Mouse (Mus musculus) heart, embryonic 13.5 days (tissue): Measurements from ENCODE around the gene Gm10972. TPM values are rescaled to one million over a fixed set of nuclear protein-coding genes. Genes with fewer than 3 reads are reported as not detected.
A peak's percentile ranks its signal among the peaks of the same experiment; 100 is the strongest.
"Not testable (repeated sequence)": the region's sequence is repeated elsewhere in the genome, so short reads cannot be mapped to it uniquely, and the experiment has no call there.

Source experiments
- ATAC-seq: fragments of 200-750 bp; cut with Nextera tagmentation; 2 replicates; pipeline ENCODE4 v1.8.0; 2017; ENCODE audit warnings: moderate TSS enrichment; ENCODE audit not compliant: insufficient number of reproducible peaks, low FRiP score, low TSS enrichment; ENCODE audit errors: extremely low read depth
- H3K27ac ChIP-seq: fragments of 300-500 bp; sonication (generic); replicated peaks from 2 replicates; pipeline ENCODE4 v1.5.1; 2015; ENCODE audit warnings: moderate library complexity, mild to moderate bottlenecking, inconsistent platforms
- H3K27me3 ChIP-seq: fragments of 300-500 bp; sonication (generic); replicated peaks from 2 replicates; pipeline ENCODE4 v1.6.1; 2015; ENCODE audit warnings: mild to moderate bottlenecking, inconsistent platforms
- H3K36me3 ChIP-seq: fragments of 300-500 bp; sonication (generic); 2 replicates; pipeline ENCODE4 v1.6.1; 2015; ENCODE audit warnings: mild to moderate bottlenecking, inconsistent platforms
- H3K4me1 ChIP-seq: fragments of 300-500 bp; sonication (generic); 2 replicates; pipeline ENCODE4 v1.6.1; 2015; ENCODE audit warnings: inconsistent platforms
- H3K4me2 ChIP-seq: fragments of 300-500 bp; sonication (generic); 2 replicates; pipeline ENCODE4 v1.6.1; 2015; ENCODE audit warnings: inconsistent platforms, mild to moderate bottlenecking, moderate library complexity
- H3K4me3 ChIP-seq: fragments of 300-500 bp; sonication (generic); 2 replicates; pipeline ENCODE4 v1.5.1; 2015; ENCODE audit warnings: moderate library complexity, mild to moderate bottlenecking, inconsistent platforms
- H3K9ac ChIP-seq: fragments of 300-500 bp; sonication (generic); 2 replicates; pipeline ENCODE4 v1.6.1; 2015; ENCODE audit warnings: inconsistent platforms, mild to moderate bottlenecking, moderate library complexity
- H3K9me3 ChIP-seq: fragments of 300-500 bp; sonication (generic); 2 replicates; pipeline ENCODE4 v1.6.1; 2016; ENCODE audit warnings: inconsistent platforms
- WGBS: fragments of 180-500 bp; shearing (Covaris S2); methylation state at CpG from one replicate; pipeline ENCODE4 v1.1.7; 2015; ENCODE audit warnings: mixed read lengths; 5-methylcytosine and 5-hydroxymethylcytosine counted together
- polyA plus RNA-seq: library from polyadenylated mRNA; unstranded; fragments of >200 nt; fragmentation: Nextera tagmentation; extraction: Ambion mirVana; gene quantifications from 2 replicates; pipeline ENCODE4 v1.2.1, GENCODE M21; 2015

Gm10972 gene
- polyA plus RNA-seq, 1 experiment from 2014 or later: not detected

DNA sequence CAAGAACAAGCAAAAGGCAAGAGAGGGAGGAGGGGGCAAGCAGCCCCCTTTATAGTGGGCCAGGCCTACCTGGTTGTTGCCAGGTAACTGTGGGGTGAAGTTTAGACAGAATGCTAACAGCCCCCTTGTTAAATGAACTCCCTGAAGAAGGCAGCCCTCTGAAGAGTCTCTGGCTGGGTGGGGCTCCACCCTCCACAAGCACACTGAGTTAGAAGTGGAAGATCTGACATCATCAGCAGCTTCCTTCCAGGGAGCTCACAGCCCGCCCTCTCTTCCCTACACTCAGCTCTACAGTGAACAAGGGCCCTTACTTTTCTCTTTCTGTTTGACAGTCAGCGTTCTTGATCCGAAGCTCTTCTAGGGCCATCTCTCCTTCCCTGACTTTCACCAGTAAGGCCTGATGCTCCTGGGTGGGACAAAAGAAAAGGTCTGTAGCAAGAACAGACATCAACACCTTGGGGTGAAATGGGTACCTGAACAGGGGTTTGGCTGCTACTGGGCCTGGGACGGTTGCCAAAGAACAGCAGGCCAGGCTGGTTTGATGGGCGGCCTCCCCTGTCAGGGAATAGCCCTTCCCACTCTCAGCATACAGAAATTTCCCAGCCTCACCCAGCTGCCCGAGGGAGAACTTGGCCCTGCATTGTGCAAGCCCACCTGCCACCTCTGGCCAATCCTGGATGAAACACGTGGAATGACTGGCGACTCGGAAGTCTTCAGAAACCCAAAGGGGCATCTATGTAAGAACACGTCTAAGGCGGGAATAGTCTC is 21.0 kb upstream of the Gm10972 start:
- H3K9me3 ChIP-seq: no peaks in the 10 kb centered on the region
- H3K4me1 ChIP-seq: peaks cover 36% of the 10 kb centered on the region
- peak overlapping the region; percentile 58 for H3K27ac ChIP-seq
- 58% methylated on average over 11 of the region's 11 CpGs for WGBS
- ATAC-seq: no peak
- H3K4me2 ChIP-seq: no peak overlapping the region
- no peaks in the 10 kb centered on the region for H3K27me3 ChIP-seq
- H3K9ac ChIP-seq: 0 out of 2 replicates have a peak overlapping the region, but pooled peaks have one; percentile 0
- H3K4me3 ChIP-seq: no peak overlapping the region
- 0 out of 2 replicates have a peak, but pooled peaks cover 2% of the 10 kb centered on the region for H3K36me3 ChIP-seq

DNA sequence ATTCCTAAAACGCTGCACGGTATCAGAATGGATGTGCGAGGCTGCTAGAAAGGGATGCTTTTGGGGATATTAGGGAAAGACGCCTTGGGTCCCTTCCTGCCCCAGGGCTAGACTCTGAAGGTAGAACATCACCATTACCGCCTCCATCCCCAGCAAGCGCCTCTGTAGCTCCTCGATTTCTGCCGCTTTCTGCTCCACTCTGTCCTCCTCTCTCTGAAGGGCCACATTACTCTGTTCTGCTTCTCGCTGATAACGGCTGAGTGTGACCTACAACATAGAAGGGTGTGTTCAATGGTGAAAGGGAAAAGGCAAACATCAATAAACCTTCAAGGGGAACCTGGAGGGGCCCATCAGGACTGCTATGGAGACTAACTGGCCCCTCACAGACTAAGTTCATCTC is 20.4 kb upstream of the Gm10972 start:
- no peak overlapping the region for H3K9ac ChIP-seq
- peak overlapping the region; percentile 58 for H3K27ac ChIP-seq
- 70% methylated on average over 10 of the region's 10 CpGs for WGBS
- no peak for ATAC-seq
- no peak overlapping the region for H3K4me2 ChIP-seq
- no peaks in the 10 kb centered on the region for H3K9me3 ChIP-seq
- H3K36me3 ChIP-seq: peaks cover 3% of the 10 kb centered on the region; the same call in 1 of the 2 replicates
- H3K4me1 ChIP-seq: peaks cover 36% of the 10 kb centered on the region
- H3K27me3 ChIP-seq: no peaks in the 10 kb centered on the region
- no peak overlapping the region for H3K4me3 ChIP-seq

DNA sequence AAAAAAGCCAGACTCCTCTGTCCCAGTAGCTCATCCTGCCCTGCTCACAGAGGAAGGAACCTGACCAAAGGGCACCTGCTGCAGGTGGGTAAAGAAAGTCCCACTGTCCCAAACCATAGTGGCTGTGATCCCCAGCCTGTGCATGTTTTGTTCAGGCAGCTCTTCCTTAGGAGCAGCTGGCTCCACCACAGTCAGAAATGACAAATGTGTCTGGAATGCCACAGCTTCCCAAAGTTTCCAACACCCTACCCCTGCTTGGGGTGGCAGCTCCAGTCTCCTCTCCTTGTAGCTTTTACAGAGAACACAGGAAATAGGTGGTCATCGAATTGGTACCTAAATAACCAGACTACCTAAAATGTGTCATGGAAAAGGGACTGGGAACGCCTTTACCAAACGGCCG is 18.6 kb upstream of the Gm10972 start:
- H3K27ac ChIP-seq: no peak overlapping the region
- 75% methylated on average over 4 of the region's 4 CpGs for WGBS

DNA sequence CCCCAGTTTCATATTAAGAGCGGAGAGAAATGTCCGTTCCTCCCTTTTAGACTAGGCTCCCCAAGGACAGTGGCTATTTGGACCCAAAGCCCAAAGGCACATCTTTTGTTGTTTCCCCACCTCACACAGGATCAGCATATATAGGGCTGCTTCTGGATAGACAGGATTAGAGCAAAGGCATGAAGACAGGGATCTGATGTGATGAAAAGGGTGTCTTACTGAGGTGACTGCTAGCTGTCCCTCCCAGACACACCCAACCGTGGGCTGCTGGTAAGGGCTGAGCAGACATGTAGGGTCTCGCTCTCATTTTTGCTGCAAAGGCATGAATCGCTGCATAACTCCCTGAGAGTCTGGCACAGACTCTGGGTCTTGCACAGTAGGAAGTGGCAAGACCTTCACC is 14.2 kb upstream of the Gm10972 start:
- no peak overlapping the region for H3K27ac ChIP-seq
- ATAC-seq: no peak
- peaks cover 6% of the 10 kb centered on the region; the same call in 1 of the 2 replicates for H3K36me3 ChIP-seq
- no peaks in the 10 kb centered on the region for H3K9me3 ChIP-seq
- H3K4me2 ChIP-seq: no peak overlapping the region
- H3K9ac ChIP-seq: no peak overlapping the region
- 91% methylated on average over 5 of the region's 5 CpGs for WGBS
- no peaks in the 10 kb centered on the region for H3K27me3 ChIP-seq
- H3K4me3 ChIP-seq: no peak overlapping the region
- H3K4me1 ChIP-seq: peaks cover 9% of the 10 kb centered on the region

More for the DNA sequence above, 18.6 kb upstream of the Gm10972 start:
- Histone ChIP-seq H3K36me3 (peaks cover 8% of the 10 kb centered on the region; the same call in 1 of the 2 replicates), H3K4me1 (peaks cover 36% of the 10 kb centered on the region), H3K4me3 (no peak overlapping the region), H3K4me2 (no peak overlapping the region), H3K27me3 (no peaks in the 10 kb centered on the region), H3K9me3 (no peaks in the 10 kb centered on the region), H3K9ac (no peak overlapping the region)
- no peak for ATAC-seq

DNA sequence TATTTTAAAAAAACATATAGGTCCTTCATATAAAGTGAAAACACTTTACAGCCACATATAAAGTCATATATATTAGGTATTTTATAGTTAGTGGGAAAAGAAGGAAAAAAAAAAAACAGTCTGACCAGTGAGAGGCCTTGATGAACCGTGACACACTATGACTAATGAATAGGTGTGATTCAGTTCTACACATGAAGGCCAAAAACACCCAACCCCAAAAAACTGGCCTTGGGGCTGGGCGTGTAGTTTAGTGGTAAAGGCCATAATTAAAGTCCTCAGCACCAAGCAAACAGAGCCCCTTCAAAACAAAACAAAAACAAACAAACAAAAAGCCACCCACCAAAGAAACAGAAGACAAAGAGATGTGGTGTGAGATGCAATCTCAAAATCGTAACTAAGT is 13.0 kb upstream of the Gm10972 start:
- no peak overlapping the region for H3K4me3 ChIP-seq
- no peak overlapping the region for H3K27ac ChIP-seq
- ATAC-seq: no peak
- no peak overlapping the region for H3K9ac ChIP-seq
- no peak overlapping the region for H3K4me2 ChIP-seq
- H3K9me3 ChIP-seq: no peaks in the 10 kb centered on the region
- 74% methylated on average over 3 of the region's 3 CpGs for WGBS
- no peaks in the 10 kb centered on the region for H3K4me1 ChIP-seq
- no peaks in the 10 kb centered on the region for H3K27me3 ChIP-seq
- H3K36me3 ChIP-seq: peaks cover 6% of the 10 kb centered on the region; the same call in 1 of the 2 replicates

DNA sequence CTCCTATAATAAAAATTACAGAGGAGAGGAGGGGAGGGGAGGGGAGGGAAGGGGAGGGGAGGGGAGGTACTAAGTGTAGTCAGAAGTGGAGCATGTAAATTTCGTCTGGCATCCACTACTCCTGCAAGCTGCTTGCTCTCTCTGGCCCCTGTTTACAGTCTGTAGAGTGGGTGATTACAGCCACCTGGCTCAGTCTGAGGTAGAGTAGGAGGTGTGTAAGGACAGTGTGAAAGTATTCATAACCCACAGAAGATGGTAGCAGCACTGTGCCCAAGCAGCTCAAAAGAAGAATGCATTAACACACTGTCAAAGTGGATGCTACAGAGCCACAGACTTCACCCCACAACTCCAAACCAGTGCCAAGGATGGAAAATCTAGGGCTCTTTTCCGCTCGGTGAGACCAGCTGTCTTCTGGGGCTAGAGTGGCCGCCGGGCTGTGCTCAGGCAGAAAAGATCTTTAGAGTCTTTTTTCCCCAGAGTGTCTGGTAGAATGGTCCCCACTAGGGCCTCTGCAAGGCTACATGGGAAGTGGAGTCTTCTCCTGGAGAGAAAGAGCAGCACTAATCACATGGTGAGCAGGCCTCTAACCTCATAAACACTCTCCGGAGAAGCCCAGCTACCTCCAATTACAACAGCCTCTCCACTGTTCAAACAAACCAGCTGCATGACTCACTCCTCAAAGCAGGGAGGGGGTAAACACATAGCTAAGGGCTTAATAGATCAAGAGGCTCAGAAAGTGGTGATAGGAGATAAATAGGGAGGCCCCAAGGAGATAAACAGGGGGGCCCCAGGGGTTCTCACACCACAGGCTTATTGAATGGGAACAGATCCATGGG is 6.1 kb downstream of the Gm10972 start:
- no peak overlapping the region for H3K9ac ChIP-seq
- 16% methylated on average over 6 of the region's 6 CpGs for WGBS
- no peaks in the 10 kb centered on the region for H3K9me3 ChIP-seq
- H3K27me3 ChIP-seq: no peaks in the 10 kb centered on the region
- peak overlapping the region; percentile 80 for H3K27ac ChIP-seq
- no peaks in the 10 kb centered on the region for H3K36me3 ChIP-seq
- ATAC-seq: peak; percentile 42
- H3K4me1 ChIP-seq: peaks cover 23% of the 10 kb centered on the region
- no peak overlapping the region for H3K4me3 ChIP-seq
- peak overlapping the region; percentile 53 for H3K4me2 ChIP-seq

DNA sequence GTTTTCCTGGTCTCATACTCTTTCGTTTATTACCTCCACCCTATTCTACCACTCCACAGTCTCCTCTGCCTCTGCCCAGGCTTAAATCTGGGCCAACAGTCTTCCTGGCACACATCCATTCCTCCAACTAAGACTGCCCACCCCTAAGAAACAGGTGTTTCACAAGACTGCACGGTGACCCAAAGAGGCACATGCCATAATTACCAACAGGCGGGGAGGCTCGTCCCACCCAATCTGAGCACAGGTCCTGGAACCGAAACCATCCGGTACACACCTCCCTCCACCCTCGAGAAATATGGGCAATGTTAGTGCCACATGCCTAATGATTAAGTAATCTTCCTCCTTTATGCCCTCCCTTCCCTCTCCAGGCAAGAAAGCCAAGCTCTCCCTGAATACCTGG is 7.5 kb downstream of the Gm10972 start:
- Histone ChIP-seq H3K9me3 (no peaks in the 10 kb centered on the region), H3K4me3 (no peak overlapping the region), H3K27me3 (no peaks in the 10 kb centered on the region), H3K27ac (no peak overlapping the region), H3K9ac (no peak overlapping the region), H3K4me1 (peaks cover 23% of the 10 kb centered on the region), H3K36me3 (no peaks in the 10 kb centered on the region), H3K4me2 (no peak overlapping the region)
- no peak for ATAC-seq
- WGBS: 83% methylated on average over 7 of the region's 7 CpGs

DNA sequence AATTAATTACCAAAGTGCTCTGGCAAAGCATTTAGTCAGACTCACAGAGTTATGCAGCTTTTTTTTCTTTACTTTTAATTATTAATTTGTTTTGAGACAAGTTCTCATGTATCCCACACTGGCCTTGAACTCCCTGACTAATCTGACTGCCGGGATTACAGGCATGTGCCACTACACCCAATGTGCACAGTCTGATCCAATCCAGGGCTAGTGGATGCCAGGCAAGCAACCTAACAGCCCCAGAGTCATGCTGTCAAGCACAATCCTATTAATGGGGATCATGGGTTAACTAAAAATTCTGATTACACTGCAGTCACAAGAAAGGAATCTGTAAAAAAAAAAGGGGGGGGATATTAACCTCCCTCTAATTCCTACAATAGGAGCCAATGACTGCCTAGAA is 11.1 kb downstream of the Gm10972 start:
- H3K27me3 ChIP-seq, ATAC-seq, H3K9ac ChIP-seq, H3K4me3 ChIP-seq, H3K4me2 ChIP-seq, H3K36me3 ChIP-seq, H3K9me3 ChIP-seq, H3K27ac ChIP-seq: not testable (repeated sequence)
- WGBS: 65% methylated on average over 1 of the region's 1 CpGs
- peaks cover 22% of the 10 kb centered on the region for H3K4me1 ChIP-seq

DNA sequence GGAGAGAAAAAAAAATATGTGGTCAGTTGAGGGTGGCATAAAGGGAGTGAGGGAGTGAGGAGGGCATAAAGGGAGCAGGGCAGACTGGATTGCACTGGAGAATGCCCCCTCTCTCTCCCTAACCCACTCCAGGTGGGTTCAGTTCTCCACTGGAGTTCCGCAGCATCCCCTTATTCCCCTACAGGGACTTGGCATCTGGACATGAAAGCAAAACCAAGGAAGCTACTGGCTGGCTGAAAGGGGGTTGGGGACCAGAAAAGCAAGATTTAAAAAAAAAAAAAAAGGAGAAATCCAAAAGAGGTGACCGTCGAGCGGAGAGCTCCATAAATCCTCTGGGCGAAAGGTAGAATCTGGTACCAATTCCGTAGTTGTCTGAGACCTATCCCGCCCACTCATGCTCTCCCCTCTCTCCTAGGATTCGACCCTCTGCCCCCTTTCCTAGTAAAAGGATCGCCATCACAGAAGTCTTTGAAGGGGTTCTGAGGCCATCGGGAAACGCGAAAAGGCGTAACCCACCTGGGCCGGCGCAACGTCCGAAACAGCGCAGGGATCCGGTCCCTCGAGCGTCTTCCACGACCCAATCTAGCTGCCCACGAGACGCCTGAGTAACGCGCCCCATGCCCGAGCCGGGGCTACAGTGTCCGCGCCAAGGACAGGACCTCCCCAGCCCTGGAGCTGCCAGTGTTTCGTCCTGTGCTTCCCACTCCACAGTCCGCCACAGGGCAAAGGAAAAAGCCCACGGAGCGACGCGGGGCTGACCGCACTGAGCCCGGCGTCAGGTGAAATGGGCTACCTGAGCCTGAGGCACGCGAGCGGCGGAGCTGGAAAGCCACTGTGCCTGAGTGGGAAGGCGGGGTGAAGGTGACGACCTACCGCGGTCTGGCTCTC is 15.2 kb downstream of the Gm10972 start:
- H3K4me3 ChIP-seq: peak overlapping the region; percentile 58
- not testable (repeated sequence) for H3K36me3 ChIP-seq, H3K27me3 ChIP-seq, H3K27ac ChIP-seq, H3K9me3 ChIP-seq
- WGBS: 2% methylated on average over 27 of the region's 47 CpGs
- peak overlapping the region; percentile 82 for H3K4me2 ChIP-seq
- H3K9ac ChIP-seq: peak overlapping the region; percentile 79
- ATAC-seq: peak; percentile 45
- H3K4me1 ChIP-seq: peaks cover 11% of the 10 kb centered on the region

DNA sequence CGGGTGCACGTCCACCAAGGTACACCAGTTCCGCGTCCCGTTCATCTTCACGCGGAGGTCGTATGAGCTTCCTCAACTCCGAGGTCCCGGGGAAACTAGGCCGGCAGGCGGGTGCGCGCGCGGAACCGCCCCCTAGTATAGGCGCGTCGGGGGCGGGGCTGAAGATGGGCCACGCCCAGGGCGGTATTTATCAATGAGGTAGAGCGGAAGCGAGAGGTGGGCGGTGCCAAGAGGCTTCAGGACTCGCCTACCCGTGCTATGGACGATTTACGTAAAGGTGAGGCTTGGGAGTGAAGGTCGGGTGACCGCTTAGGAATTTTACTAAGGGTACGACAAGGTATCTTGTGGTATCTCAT is 15.8 kb downstream of the Gm10972 start, which contains the start of gene Tuft1:
TSS of gene Tuft1 (minus strand) at position 133 of the 356 bp plus-strand sequence.
- H3K27me3 ChIP-seq, H3K9me3 ChIP-seq, H3K36me3 ChIP-seq: not testable (repeated sequence)
- under 1% methylated on average over 21 of the region's 33 CpGs for WGBS
- Histone ChIP-seq H3K27ac (peak within 1 kb of the TSS; percentile 42; the same call in 1 of the 2 replicates), H3K9ac (peak within 1 kb of the TSS; percentile 79), H3K4me1 (peaks cover 11% of the 10 kb centered on the region), H3K4me2 (peak within 1 kb of the TSS; percentile 82), H3K4me3 (peak within 1 kb of the TSS; percentile 58)
- peak; percentile 86 for ATAC-seq
